Mouse (Mus musculus) stomach, postnatal 0 days (tissue): Measurements from ENCODE around the gene Khdc3.
"Not testable (repeated sequence)": the region's sequence is repeated elsewhere in the genome, so short reads cannot be mapped to it uniquely, and the experiment has no call there.

ENCODE experiments used
- CTCF ChIP-seq: IDR thresholded peaks from 2 replicates; pipeline ENCODE4 v1.5.1; 2016; ENCODE audit warnings: antibody characterized with exemption, low read depth, mild to moderate bottlenecking, moderate library complexity
- EP300 ChIP-seq: optimal IDR thresholded peaks from 2 replicates; pipeline ENCODE3; 2016; ENCODE audit warnings: antibody characterized with exemption

DNA sequence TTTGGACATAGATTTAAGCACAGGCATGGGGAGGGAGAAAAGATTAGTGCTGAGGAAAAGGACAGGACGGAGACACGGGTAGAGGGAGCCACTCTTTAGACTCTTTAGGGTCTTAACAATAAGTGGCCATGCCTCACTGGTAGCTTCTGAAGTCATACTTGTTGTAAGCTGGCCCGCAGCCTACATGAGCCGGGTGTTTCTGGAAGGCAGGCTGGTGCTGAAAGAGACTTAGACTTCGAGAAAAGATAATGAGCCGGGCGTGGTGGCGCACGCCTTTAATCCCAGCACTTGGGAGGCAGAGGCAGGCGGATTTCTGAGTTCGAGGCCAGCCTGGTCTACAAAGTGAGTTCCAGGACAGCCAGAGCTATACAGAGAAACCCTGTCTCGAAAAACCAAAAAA, 22.3 kb upstream of the Khdc3 start:
- not testable (repeated sequence) for TF ChIP-seq EP300, CTCF
